Mouse (Mus musculus): ENCODE measurements at regions not wholly inside any gene's neighbourhood (a gene's known extent, or its start where the extent isn't known, plus 50 kb on each side); places are given as distances from the start of the nearest gene placed in this dataset.

DNA sequence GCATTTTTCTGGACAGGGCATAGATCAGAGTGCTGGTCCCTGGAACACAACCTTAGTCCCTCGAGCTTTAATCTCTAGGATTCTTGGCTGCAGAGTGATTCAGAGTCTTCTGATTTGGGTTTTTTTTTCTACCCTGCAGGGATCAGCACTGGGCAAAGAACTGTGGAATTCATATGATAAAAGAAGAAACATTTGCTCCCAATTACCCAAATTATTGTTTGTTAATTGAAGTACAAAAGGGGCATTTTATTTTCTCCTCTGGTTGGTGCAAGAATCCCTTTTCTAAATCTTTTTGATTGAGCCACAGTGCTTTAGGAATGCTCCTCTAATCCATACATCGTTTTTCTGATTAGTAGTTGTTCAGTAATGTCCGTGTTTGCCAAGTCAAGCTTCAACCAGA, 219.7 kb upstream of the Irx3 start:
- Histone ChIP-seq H3K4me3 (ENCODE audit: insufficient read depth, poor library complexity, severe bottlenecking) (no peak overlapping the region), H3K79me3 (ENCODE audit: low read depth) (no peaks in the 10 kb centered on the region), H3K27me3 (ENCODE audit: control insufficient read depth, insufficient read depth, insufficient read length) (no peaks in the 10 kb centered on the region), H3K36me3 (ENCODE audit: control insufficient read depth, insufficient read depth) (no peaks in the 10 kb centered on the region), H3K79me2 (ENCODE audit: control insufficient read depth, insufficient read depth) (no peaks in the 10 kb centered on the region), H3ac (ENCODE audit: control insufficient read depth, insufficient read length, low read depth) (no peak overlapping the region)
- TF ChIP-seq MYOD1 (IDR thresholded peaks at IDR 0.05; ENCODE audit: control insufficient read depth, insufficient read length, low read depth) (no peak), USF1 (IDR thresholded peaks at IDR 0.05; ENCODE audit: low read depth) (no peak), MYOG (IDR thresholded peaks at IDR 0.05; ENCODE audit: control insufficient read depth, extremely low read depth, insufficient read length) (no peak), CEBPB (IDR thresholded peaks at IDR 0.05; ENCODE audit: low read depth) (no peak), FOSL1 (IDR thresholded peaks at IDR 0.05; ENCODE audit: insufficient read depth, low read length, poor library complexity, severe bottlenecking) (no peak), MAX (IDR thresholded peaks at IDR 0.05) (no peak), CTCF (IDR thresholded peaks at IDR 0.05; ENCODE audit: control insufficient read depth, insufficient read depth, insufficient read length) (no peak)

DNA sequence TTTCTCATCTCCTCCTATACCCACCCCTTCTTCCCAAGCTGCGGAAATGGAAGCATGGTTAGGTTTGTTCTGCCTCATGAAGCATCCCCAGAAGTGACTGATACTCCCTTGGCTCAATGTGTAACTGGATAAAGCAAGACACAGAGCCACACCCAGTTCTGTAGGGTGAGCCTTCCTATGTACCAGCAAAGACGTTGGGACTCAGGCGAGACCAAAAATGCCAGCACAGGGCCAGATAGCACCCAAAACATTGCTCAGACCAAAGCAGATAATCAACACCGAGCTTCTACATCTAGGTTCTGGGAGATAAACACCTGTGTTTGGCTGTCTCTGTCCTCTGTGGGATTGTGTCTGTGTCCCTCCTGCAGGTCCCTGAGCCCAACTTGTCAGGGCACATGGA, 212.8 kb upstream of the Irx3 start:
- Histone ChIP-seq H3K79me2 (ENCODE audit: control insufficient read depth, insufficient read depth) (no peaks in the 10 kb centered on the region), H3K79me3 (ENCODE audit: low read depth) (no peaks in the 10 kb centered on the region), H3K27me3 (ENCODE audit: control insufficient read depth, insufficient read depth, insufficient read length) (no peaks in the 10 kb centered on the region), H3K4me3 (ENCODE audit: insufficient read depth, poor library complexity, severe bottlenecking) (no peak overlapping the region), H3K36me3 (ENCODE audit: control insufficient read depth, insufficient read depth) (no peaks in the 10 kb centered on the region), H3ac (ENCODE audit: control insufficient read depth, insufficient read length, low read depth) (no peak overlapping the region)
- TF ChIP-seq MYOG (IDR thresholded peaks at IDR 0.05; ENCODE audit: control insufficient read depth, extremely low read depth, insufficient read length) (no peak), FOSL1 (IDR thresholded peaks at IDR 0.05; ENCODE audit: insufficient read depth, low read length, poor library complexity, severe bottlenecking) (no peak), USF1 (IDR thresholded peaks at IDR 0.05; ENCODE audit: low read depth) (no peak), MAX (IDR thresholded peaks at IDR 0.05) (no peak), MYOD1 (IDR thresholded peaks at IDR 0.05; ENCODE audit: control insufficient read depth, insufficient read length, low read depth) (no peak), CEBPB (IDR thresholded peaks at IDR 0.05; ENCODE audit: low read depth) (no peak), CTCF (IDR thresholded peaks at IDR 0.05; ENCODE audit: control insufficient read depth, insufficient read depth, insufficient read length) (no peak)

DNA sequence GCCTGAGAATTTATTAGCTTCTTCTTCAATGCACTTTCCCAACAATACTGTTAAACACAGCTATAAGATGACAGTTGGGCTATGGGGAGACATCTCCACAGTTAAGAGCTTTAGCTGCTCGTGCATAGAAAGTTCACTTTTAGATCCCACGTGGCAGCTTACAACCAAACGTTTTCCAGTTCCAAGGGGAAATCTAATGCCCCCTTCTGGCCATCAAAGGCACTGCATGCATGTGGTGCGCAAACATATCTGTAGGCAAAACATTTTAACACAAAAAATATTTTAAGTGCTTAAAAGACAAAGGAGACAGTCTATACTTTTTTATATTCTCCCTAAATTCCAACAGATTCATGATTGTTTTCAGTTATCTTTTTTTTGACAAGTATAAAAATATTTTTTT, 211.3 kb upstream of the Irx3 start:
- Histone ChIP-seq H3ac (ENCODE audit: control insufficient read depth, insufficient read length, low read depth) (no peak overlapping the region), H3K4me3 (ENCODE audit: insufficient read depth, poor library complexity, severe bottlenecking) (no peak overlapping the region), H3K27me3 (ENCODE audit: control insufficient read depth, insufficient read depth, insufficient read length) (no peaks in the 10 kb centered on the region)

DNA sequence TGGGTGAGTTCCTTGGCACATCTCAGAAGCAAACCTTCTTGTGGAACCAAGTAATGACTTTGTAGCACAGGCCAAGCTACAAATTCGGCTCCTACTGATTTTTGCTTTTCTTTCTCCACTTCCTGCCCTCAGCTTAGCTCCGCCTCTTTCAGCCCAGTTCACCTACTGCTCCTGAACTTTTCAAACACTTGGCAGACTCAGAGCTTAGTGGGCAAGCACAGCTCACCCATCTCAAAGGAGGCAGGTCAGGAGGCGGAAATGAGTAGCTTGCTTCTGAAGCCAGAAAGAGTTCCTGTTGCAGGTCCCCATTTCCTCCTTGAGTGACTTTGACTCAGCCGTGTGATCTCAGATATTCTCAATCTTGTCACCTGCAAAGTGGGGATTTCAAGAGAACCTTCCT, 208.5 kb upstream of the Irx3 start:
- no peak overlapping the region for H3K4me3 ChIP-seq (ENCODE audit: insufficient read depth, poor library complexity, severe bottlenecking)
- no peaks in the 10 kb centered on the region for H3K27me3 ChIP-seq (ENCODE audit: control insufficient read depth, insufficient read depth, insufficient read length)
- H3K79me2 ChIP-seq (ENCODE audit: control insufficient read depth, insufficient read depth): no peaks in the 10 kb centered on the region
- no peaks in the 10 kb centered on the region for H3K36me3 ChIP-seq (ENCODE audit: control insufficient read depth, insufficient read depth)
- TF ChIP-seq MAX (IDR thresholded peaks at IDR 0.05) (no peak), USF1 (IDR thresholded peaks at IDR 0.05; ENCODE audit: low read depth) (no peak), MYOD1 (IDR thresholded peaks at IDR 0.05; ENCODE audit: control insufficient read depth, insufficient read length, low read depth) (no peak), FOSL1 (IDR thresholded peaks at IDR 0.05; ENCODE audit: insufficient read depth, low read length, poor library complexity, severe bottlenecking) (no peak), MYOG (IDR thresholded peaks at IDR 0.05; ENCODE audit: control insufficient read depth, extremely low read depth, insufficient read length) (no peak), CEBPB (IDR thresholded peaks at IDR 0.05; ENCODE audit: low read depth) (no peak), CTCF (IDR thresholded peaks at IDR 0.05; ENCODE audit: control insufficient read depth, insufficient read depth, insufficient read length) (no peak)
- H3ac ChIP-seq (ENCODE audit: control insufficient read depth, insufficient read length, low read depth): no peak overlapping the region
- H3K79me3 ChIP-seq (ENCODE audit: low read depth): no peaks in the 10 kb centered on the region

More for the DNA sequence above, 211.3 kb upstream of the Irx3 start:
- Histone ChIP-seq H3K79me3 (ENCODE audit: low read depth) (no peaks in the 10 kb centered on the region), H3K36me3 (ENCODE audit: control insufficient read depth, insufficient read depth) (no peaks in the 10 kb centered on the region), H3K79me2 (ENCODE audit: control insufficient read depth, insufficient read depth) (no peaks in the 10 kb centered on the region)
- no peak for TF ChIP-seq MYOG (IDR thresholded peaks at IDR 0.05; ENCODE audit: control insufficient read depth, extremely low read depth, insufficient read length)
- TF ChIP-seq USF1 (IDR thresholded peaks at IDR 0.05; ENCODE audit: low read depth): no peak
- no peak for TF ChIP-seq MAX (IDR thresholded peaks at IDR 0.05)
- TF ChIP-seq CEBPB (IDR thresholded peaks at IDR 0.05; ENCODE audit: low read depth): no peak
- TF ChIP-seq MYOD1 (IDR thresholded peaks at IDR 0.05; ENCODE audit: control insufficient read depth, insufficient read length, low read depth): no peak
- no peak for TF ChIP-seq FOSL1 (IDR thresholded peaks at IDR 0.05; ENCODE audit: insufficient read depth, low read length, poor library complexity, severe bottlenecking)
- TF ChIP-seq CTCF (IDR thresholded peaks at IDR 0.05; ENCODE audit: control insufficient read depth, insufficient read depth, insufficient read length): no peak

DNA sequence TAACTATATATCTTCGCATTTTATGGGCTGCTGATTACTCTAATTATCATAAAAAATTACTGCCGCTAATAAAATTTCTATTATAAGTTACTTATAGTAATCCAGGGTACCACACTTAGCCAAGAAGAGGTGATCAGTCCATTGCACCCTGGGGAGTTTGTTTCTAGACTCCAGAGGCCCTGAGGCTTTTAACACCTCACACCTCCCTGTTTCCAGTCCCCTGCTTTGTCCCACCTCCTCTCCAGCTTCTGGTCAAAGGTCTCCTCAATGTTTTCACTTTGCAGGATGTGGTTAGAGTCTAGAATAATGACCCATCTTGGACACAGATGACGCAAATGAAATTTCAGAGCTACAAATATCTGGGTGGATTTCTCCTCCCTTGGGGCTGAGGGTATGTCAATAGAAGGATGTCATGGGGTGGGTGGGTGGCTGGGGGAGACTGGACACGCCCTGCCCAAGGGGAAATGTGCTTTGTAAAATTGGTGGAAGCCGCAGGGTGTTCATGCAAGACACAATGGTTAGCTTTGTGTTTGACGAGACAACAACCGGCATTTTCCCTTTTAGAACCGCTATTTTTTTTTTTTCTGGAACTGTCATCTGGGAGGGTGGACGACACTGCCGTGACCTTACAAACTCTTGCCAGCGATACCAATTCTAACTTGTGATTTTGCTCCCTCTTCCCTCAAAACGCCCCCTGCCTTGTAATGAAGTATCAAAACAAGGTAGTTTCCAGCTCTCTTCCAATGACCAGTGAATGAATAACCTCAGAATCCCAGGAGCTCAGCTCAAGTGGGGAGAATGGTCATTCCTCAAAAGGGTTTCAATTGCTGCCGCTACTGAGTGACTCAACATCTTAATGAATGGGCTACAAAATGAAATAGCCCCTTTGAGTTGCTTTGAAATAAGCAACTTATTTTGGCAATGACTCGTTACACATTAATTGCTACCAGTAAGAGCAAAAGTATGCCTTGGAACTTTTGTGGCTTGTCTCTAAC, 207.0 kb upstream of the Irx3 start:
- Histone ChIP-seq H3K27me3 (ENCODE audit: control insufficient read depth, insufficient read depth, insufficient read length) (no peaks in the 10 kb centered on the region), H3ac (ENCODE audit: control insufficient read depth, insufficient read length, low read depth) (peak overlapping the region; percentile 3), H3K36me3 (ENCODE audit: control insufficient read depth, insufficient read depth) (no peaks in the 10 kb centered on the region), H3K79me2 (ENCODE audit: control insufficient read depth, insufficient read depth) (no peaks in the 10 kb centered on the region), H3K4me3 (ENCODE audit: insufficient read depth, poor library complexity, severe bottlenecking) (no peak overlapping the region), H3K79me3 (ENCODE audit: low read depth) (no peaks in the 10 kb centered on the region)
- TF ChIP-seq CEBPB (IDR thresholded peaks at IDR 0.05; ENCODE audit: low read depth): peak; percentile 43
- TF ChIP-seq MAX (IDR thresholded peaks at IDR 0.05): no peak
- no peak for TF ChIP-seq CTCF (IDR thresholded peaks at IDR 0.05; ENCODE audit: control insufficient read depth, insufficient read depth, insufficient read length)
- peak; percentile 16 for TF ChIP-seq FOSL1 (IDR thresholded peaks at IDR 0.05; ENCODE audit: insufficient read depth, low read length, poor library complexity, severe bottlenecking)
- TF ChIP-seq MYOD1 (IDR thresholded peaks at IDR 0.05; ENCODE audit: control insufficient read depth, insufficient read length, low read depth): peak; percentile 6
- no peak for TF ChIP-seq USF1 (IDR thresholded peaks at IDR 0.05; ENCODE audit: low read depth)
- TF ChIP-seq MYOG (IDR thresholded peaks at IDR 0.05; ENCODE audit: control insufficient read depth, extremely low read depth, insufficient read length): no peak

All from C2C12 (cell line).